Mouse (Mus musculus) midbrain, embryonic 15.5 days (tissue): ENCODE measurements at regions not wholly inside any gene's neighbourhood (a gene's known extent, or its start where the extent isn't known, plus 50 kb on each side); places are given as distances from the start of the nearest gene placed in this dataset.
A peak's percentile ranks its signal among the peaks of the same experiment; 100 is the strongest.

ENCODE experiments used
- ATAC-seq: fragments of 200-750 bp; cut with Nextera tagmentation; replicated peaks from 2 replicates; pipeline ENCODE4 v1.8.0; 2017; ENCODE audit warnings: moderate TSS enrichment
- H3K27ac ChIP-seq: fragments of 300-500 bp; sonication (generic); 2 replicates; pipeline ENCODE4 v1.5.1; 2015; ENCODE audit warnings: mild to moderate bottlenecking, inconsistent platforms
- H3K27me3 ChIP-seq: fragments of 300-500 bp; sonication (generic); replicated peaks from 2 replicates; pipeline ENCODE4 v1.6.1; 2015; ENCODE audit warnings: inconsistent platforms
- H3K36me3 ChIP-seq: fragments of 300-500 bp; sonication (generic); replicated peaks from 2 replicates; pipeline ENCODE4 v1.6.1; 2015; ENCODE audit warnings: inconsistent platforms
- H3K4me1 ChIP-seq: fragments of 300-500 bp; sonication (generic); 2 replicates; pipeline ENCODE4 v1.6.1; 2015; ENCODE audit warnings: inconsistent platforms
- H3K4me2 ChIP-seq: fragments of 300-500 bp; sonication (generic); 2 replicates; pipeline ENCODE4 v1.6.1; 2015; ENCODE audit warnings: inconsistent platforms, mild to moderate bottlenecking, moderate library complexity
- H3K4me3 ChIP-seq: fragments of 300-500 bp; sonication (generic); 2 replicates; pipeline ENCODE4 v1.5.1; 2015; ENCODE audit warnings: mild to moderate bottlenecking, inconsistent platforms
- H3K9ac ChIP-seq: fragments of 300-500 bp; sonication (generic); 2 replicates; pipeline ENCODE4 v1.6.1; 2015; ENCODE audit warnings: mild to moderate bottlenecking, inconsistent platforms
- H3K9me3 ChIP-seq: fragments of 300-500 bp; sonication (generic); 2 replicates; pipeline ENCODE4 v1.6.1; 2016; ENCODE audit warnings: inconsistent platforms
- WGBS: fragments of 180-500 bp; shearing (Covaris S2); methylation state at CpG from one replicate; pipeline ENCODE4 v1.1.7; 2015; ENCODE audit warnings: mixed read lengths; 5-methylcytosine and 5-hydroxymethylcytosine counted together

DNA sequence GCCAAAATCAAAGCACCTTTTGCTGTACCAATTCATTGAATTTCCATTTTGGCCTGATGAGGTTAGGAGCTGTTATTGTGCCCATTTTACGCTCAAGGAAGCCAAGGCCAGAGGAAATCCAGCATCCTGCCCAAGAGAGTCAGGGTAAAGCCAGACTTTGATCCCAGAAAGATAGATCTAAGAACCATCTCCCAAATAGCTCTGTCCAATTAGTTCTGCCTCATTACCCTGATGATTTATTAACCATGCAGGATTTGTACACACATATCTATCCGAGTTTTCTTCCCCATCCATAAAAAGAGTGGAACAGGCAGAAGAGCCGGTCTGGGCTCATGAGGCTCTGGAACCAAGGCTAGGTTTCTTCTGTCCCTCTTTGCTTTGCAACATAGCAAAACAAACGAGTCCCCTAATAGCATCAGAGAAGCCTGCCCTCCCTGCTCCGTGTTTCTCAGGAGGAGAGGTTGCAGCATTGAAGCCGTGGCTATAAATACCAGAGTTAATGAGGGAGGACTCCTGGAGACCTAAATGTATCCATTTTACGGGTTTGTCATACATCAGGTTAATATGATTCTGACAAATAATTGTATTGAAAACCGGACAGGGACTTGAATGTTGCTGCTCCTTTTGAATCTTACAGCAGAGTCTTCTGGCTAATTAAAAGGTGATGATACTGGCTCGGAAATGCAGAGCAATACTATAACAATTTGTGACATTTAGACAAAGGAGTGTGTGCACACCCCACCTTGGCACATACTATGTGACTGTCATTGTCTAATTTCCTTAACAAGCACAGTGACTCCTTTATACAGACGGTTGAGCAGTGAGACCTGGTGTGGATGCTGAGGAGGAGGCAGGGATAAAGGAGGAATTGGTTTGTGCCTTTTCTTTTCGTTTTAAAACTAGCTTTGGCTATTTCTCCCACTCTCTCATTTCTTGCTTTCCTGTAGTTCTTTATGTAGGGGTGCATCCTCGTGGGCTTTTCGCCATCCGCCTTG, 185.0 kb downstream of the Cd47 start:
- WGBS = 63% methylated on average over 14 of the region's 14 CpGs
- Histone ChIP-seq H3K4me1 (no peaks in the 10 kb centered on the region), H3K36me3 (no peaks in the 10 kb centered on the region), H3K4me2 (no peak overlapping the region), H3K4me3 (no peak overlapping the region), H3K9me3 (no peaks in the 10 kb centered on the region), H3K27ac (no peak overlapping the region), H3K9ac (no peak overlapping the region), H3K27me3 (no peaks in the 10 kb centered on the region)
- ATAC-seq = no peak

DNA sequence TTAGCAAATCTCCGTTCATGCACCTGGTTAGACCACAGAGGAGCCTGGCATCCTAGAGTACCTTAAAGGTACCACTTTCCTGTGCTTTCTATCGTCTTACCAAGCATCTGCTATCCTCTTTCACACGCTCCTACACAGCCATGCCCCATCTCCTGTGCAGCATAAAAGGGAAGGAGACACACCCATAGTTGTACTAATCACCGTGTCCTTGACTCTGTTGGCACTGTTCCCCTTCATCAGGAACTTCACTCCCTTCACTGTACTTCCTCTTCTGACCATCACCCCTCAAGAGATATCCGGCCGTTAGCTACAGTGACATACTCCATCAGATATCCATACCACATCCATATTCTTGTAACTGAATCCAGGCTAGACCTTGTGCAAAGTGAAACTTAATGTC, 186.6 kb downstream of the Cd47 start:
- WGBS = 86% methylated on average over 6 of the region's 6 CpGs

DNA sequence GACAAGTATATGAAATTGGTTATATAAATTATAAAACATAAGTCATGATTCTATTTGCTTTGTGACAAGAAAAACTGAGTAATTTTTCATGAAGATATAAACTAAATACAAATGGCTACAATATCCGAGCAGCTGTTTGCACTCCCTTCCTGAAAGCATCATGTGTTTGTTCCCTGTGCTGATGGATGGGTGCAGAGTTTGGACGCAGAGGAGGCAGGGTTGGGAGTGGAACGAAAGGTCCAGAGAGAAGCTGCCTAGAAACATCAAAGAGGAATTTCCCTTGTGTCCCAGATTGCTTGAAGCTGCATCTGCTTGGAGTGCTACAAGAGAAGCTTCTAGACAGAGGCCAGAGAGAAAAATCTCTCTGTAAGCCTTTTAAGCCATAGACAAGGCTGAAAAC, 195.5 kb downstream of the Cd47 start:
- no peak for ATAC-seq
- no peaks in the 10 kb centered on the region for H3K4me1 ChIP-seq
- H3K4me2 ChIP-seq = no peak overlapping the region
- H3K9ac ChIP-seq = no peak overlapping the region
- H3K4me3 ChIP-seq = no peak overlapping the region
- no peak overlapping the region for H3K27ac ChIP-seq
- H3K36me3 ChIP-seq = no peaks in the 10 kb centered on the region
- 80% methylated on average over 3 of the region's 3 CpGs for WGBS
- no peaks in the 10 kb centered on the region for H3K27me3 ChIP-seq
- no peaks in the 10 kb centered on the region for H3K9me3 ChIP-seq

More for the DNA sequence above, 186.6 kb downstream of the Cd47 start:
- Histone ChIP-seq H3K4me1 (no peaks in the 10 kb centered on the region), H3K36me3 (no peaks in the 10 kb centered on the region), H3K27ac (no peak overlapping the region), H3K4me2 (no peak overlapping the region), H3K4me3 (no peak overlapping the region), H3K9me3 (no peaks in the 10 kb centered on the region), H3K9ac (no peak overlapping the region), H3K27me3 (no peaks in the 10 kb centered on the region)
- ATAC-seq = no peak

DNA sequence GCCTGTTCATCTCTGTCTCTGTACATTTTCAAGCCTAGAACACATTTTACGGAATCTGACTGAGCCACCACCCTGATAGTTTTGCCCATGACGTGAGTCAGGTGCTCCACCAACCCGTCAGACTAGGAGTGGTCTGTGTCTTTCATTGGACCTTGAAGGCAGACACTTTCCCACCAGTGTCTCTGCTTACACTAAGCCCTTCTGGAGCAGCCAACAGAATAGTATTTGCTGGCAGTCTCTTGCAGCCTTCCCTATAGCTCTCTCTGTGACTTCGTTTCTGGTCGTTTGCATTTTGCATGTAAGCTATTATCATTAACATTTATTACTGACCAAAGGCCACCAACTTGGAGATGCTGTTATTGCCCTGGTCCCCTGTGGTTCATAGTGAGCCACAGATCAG, 196.3 kb downstream of the Cd47 start:
- Histone ChIP-seq H3K4me3 (no peak overlapping the region), H3K4me1 (peaks cover 6% of the 10 kb centered on the region; the same call in 1 of the 2 replicates), H3K36me3 (no peaks in the 10 kb centered on the region), H3K27me3 (no peaks in the 10 kb centered on the region), H3K27ac (no peak overlapping the region), H3K4me2 (no peak overlapping the region), H3K9ac (no peak overlapping the region), H3K9me3 (no peaks in the 10 kb centered on the region)
- ATAC-seq = no peak
- 85% methylated on average over 5 of the region's 5 CpGs for WGBS

DNA sequence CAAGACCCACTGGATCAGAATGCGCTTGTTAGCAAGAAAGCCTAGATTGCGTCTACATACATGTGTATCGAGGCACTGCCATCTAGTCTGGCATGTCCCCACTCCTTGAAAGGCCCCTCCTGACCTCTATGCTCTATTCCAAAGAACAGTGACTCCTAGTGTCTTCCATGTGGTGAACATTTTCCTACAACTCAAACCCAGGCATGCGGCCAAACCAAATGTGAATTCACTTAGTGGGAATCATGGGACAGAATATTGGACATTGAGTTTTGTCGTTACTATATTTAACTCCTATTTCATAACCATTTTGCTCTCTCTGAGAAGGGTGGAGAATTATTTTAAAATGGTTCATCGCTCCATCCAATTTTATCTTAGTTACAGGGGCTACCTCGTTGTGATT, 196.7 kb downstream of the Cd47 start:
- no peak overlapping the region for H3K27ac ChIP-seq
- no peak overlapping the region for H3K9ac ChIP-seq
- H3K36me3 ChIP-seq = no peaks in the 10 kb centered on the region
- WGBS = 92% methylated on average over 7 of the region's 7 CpGs
- H3K9me3 ChIP-seq = no peaks in the 10 kb centered on the region
- no peak overlapping the region for H3K4me3 ChIP-seq
- peaks cover 7% of the 10 kb centered on the region for H3K4me1 ChIP-seq
- H3K4me2 ChIP-seq = no peak overlapping the region
- H3K27me3 ChIP-seq = no peaks in the 10 kb centered on the region
- no peak for ATAC-seq

DNA sequence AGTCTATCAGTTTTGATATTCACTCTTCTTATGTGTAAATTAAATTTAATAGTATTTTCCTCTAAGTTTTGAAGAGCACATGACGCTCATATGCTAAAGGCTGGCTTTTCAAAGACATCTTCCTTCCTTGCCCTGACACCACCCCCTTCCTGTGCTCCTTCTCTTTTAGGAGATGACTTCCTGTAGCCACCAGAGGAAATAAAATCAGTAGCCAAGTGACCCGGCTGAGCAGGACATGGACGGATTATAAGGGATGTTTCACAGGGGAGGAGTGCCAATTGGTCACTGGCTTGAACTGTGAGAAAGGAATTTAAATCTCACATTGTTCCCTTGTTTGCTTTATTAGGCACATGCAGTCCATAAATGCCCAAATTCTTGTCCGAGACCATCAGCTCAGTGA, 200.5 kb downstream of the Cd47 start:
- no peak for ATAC-seq
- H3K27me3 ChIP-seq = no peaks in the 10 kb centered on the region
- no peak overlapping the region for H3K4me3 ChIP-seq

DNA sequence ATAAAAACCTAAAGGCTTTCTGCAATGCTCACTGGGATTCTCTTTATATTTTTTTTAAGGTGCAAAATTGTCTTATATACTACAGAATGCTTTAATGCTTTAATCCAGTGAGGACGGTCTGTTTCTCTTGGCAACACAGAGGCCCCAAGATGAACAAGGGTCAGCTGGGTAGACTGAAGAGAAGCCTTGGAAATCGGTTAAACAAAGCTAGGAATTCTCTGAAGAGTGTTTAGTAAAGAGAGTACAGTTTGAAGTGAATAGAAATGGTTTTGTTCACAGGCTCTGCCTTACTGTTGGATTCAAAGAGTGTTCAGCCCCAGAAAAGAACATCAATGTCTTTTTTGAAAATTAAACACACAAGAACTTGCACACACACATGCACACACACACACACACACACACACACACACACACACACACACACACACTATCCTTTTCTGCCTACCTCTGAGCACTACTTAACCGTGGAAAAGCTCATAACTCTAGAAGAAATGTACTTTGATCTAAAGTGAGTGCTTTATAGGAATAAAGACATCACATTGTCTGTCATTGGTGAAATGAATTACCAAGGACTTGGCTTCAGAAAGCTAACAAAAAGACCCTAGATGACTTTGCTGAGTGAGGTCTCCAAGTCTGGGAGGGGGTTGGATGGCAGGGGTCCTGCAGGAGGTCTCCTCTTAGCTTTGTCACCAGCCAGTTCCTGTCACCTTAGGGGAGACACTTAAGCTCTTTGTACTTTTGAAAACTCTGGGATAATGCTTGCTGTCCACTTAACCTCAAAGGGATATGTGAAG, 201.5 kb downstream of the Cd47 start:
- no peak overlapping the region for H3K4me3 ChIP-seq
- ATAC-seq = peak; percentile 78
- WGBS = 12% methylated on average over 3 of the region's 3 CpGs
- H3K9me3 ChIP-seq = no peaks in the 10 kb centered on the region
- no peak overlapping the region for H3K4me2 ChIP-seq
- no peak overlapping the region for H3K27ac ChIP-seq
- H3K27me3 ChIP-seq = no peaks in the 10 kb centered on the region
- H3K36me3 ChIP-seq = no peaks in the 10 kb centered on the region
- H3K4me1 ChIP-seq = peaks cover 8% of the 10 kb centered on the region
- H3K9ac ChIP-seq = no peak overlapping the region

More for the DNA sequence above, 200.5 kb downstream of the Cd47 start:
- peaks cover 8% of the 10 kb centered on the region for H3K4me1 ChIP-seq
- H3K4me2 ChIP-seq = no peak overlapping the region
- no peak overlapping the region for H3K9ac ChIP-seq
- no peaks in the 10 kb centered on the region for H3K36me3 ChIP-seq
- 32% methylated on average over 4 of the region's 4 CpGs for WGBS
- H3K9me3 ChIP-seq = no peaks in the 10 kb centered on the region
- H3K27ac ChIP-seq = no peak overlapping the region

DNA sequence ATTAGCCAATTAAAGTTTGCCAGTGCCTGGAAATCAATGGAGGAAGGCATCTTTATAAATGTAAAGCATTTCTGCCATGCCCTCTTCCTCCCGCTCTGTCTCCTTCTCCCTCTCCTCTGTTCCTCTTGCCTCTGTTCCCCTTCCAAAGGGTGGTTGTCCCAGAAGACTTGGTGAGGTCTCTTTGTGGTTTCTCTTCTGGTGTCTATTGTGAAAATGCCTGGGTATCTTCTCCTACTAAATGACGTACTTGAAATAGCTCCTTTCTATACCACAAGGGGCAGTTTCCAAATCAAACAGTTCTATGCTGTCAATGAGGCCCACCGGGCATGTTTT, 202.1 kb downstream of the Cd47 start:
- Histone ChIP-seq H3K9ac (no peak overlapping the region), H3K27ac (no peak overlapping the region), H3K4me1 (peaks cover 8% of the 10 kb centered on the region), H3K4me3 (no peak overlapping the region), H3K4me2 (no peak overlapping the region), H3K27me3 (no peaks in the 10 kb centered on the region), H3K36me3 (no peaks in the 10 kb centered on the region), H3K9me3 (no peaks in the 10 kb centered on the region)
- WGBS = 56% methylated on average over 3 of the region's 3 CpGs
- peak; percentile 57 for ATAC-seq

DNA sequence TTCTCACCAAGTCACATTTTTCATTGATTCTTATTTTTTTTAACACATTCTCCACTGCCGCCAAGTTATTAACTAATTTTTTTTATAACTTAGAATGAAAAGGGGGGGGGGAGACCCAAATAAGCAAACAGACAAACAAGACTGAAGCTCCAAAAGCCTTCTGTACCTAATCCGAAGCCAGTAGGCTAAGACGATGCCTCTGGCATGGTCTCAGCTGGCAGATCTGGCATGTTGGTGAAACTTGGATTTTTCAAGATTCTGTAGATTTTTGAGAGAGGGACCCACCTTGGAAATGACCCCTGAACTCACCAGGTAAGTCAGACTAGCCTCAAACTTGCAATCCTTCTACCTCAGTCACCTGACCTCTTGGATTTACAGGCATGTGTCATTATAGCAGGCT, 208.7 kb downstream of the Cd47 start:
- Histone ChIP-seq H3K27ac (no peak overlapping the region), H3K9me3 (no peaks in the 10 kb centered on the region), H3K36me3 (no peaks in the 10 kb centered on the region), H3K4me2 (no peak overlapping the region), H3K9ac (no peak overlapping the region), H3K4me3 (no peak overlapping the region), H3K27me3 (no peaks in the 10 kb centered on the region), H3K4me1 (no peaks in the 10 kb centered on the region)
- no peak for ATAC-seq
- WGBS = 94% methylated on average over 3 of the region's 3 CpGs

DNA sequence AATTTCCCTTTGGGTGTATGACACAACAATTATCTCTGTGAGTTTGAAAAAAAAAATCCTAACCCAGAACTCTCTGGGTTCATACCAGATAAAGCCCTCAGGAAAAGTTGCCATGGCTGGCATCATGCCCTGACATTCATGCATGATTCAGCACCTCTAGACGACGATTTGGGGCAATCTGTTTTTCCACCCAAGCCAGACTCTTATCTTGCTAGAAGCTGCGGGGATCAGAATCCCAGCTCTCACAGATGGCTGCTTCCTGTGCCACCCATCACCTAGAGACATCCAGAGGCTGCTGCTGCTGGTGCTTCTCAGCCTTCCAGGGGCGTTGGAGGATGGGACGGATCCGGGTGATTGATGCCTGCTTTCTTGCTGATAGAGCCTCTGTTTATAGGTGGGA, 209.2 kb downstream of the Cd47 start:
- no peaks in the 10 kb centered on the region for H3K27me3 ChIP-seq

DNA sequence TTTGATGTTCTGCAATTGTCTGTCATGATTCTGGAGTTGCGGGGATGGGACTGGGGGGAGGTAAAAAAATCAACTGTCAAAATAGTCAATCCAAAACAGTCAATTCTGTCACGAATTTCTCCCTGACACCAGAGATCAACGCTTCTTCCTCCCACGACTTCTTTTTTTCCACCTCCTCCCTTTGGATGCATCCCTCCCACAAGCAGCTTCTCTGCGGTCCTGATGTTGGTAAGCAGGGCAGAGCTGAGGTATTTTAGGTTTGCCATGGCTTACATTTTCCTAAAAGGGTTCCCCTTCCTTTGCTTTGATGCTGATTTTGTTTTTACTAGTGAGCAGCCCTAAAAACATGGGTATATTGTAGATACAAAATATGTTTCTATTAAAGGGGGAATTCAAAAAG, 209.7 kb downstream of the Cd47 start:
- H3K27ac ChIP-seq = no peak overlapping the region
- WGBS = 77% methylated on average over 5 of the region's 5 CpGs

More for the DNA sequence above, 209.2 kb downstream of the Cd47 start:
- Histone ChIP-seq H3K4me2 (no peak overlapping the region), H3K27ac (no peak overlapping the region), H3K9me3 (no peaks in the 10 kb centered on the region), H3K4me3 (no peak overlapping the region), H3K4me1 (no peaks in the 10 kb centered on the region), H3K9ac (no peak overlapping the region), H3K36me3 (no peaks in the 10 kb centered on the region)
- no peak for ATAC-seq
- 56% methylated on average over 6 of the region's 6 CpGs for WGBS

DNA sequence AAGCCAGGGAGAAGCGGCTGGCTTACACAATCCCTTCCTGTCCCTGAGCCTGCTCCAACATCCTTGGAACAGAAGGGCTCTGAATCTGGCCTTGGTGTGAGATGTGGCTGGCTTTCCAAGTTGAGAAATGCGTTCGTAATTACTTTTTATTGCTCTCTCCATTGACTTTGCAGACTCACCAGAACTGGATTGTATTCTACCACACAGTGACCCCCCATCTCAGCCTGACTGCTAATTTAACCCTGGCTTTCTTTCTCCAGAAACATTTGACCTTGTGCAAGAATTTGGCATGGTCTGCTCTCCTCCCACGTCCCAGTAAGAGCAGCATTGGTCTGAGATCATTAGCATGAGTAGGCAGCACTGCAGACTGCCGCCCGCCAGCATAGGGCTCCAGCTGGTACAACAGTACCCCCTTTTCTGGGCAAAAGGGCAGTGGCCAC, 210.2 kb downstream of the Cd47 start:
- H3K27ac ChIP-seq = no peak overlapping the region
- ATAC-seq = 0 out of 2 replicates have a peak, but pooled peaks have one; percentile 60
- H3K27me3 ChIP-seq = no peaks in the 10 kb centered on the region
- no peak overlapping the region for H3K4me3 ChIP-seq
- H3K4me2 ChIP-seq = no peak overlapping the region
- H3K4me1 ChIP-seq = no peaks in the 10 kb centered on the region
- WGBS = 72% methylated on average over 6 of the region's 6 CpGs
- H3K9ac ChIP-seq = no peak overlapping the region
- H3K9me3 ChIP-seq = no peaks in the 10 kb centered on the region
- H3K36me3 ChIP-seq = no peaks in the 10 kb centered on the region

More for the DNA sequence above, 209.7 kb downstream of the Cd47 start:
- no peak overlapping the region for H3K9ac ChIP-seq
- H3K27me3 ChIP-seq = no peaks in the 10 kb centered on the region
- H3K4me2 ChIP-seq = no peak overlapping the region
- no peak for ATAC-seq
- no peaks in the 10 kb centered on the region for H3K9me3 ChIP-seq
- no peaks in the 10 kb centered on the region for H3K36me3 ChIP-seq
- no peaks in the 10 kb centered on the region for H3K4me1 ChIP-seq
- no peak overlapping the region for H3K4me3 ChIP-seq
